Mouse (Mus musculus): ENCODE results near the gene Pirt. TPM values are rescaled to one million over a fixed set of nuclear protein-coding genes. Genes with fewer than 3 reads are reported as not detected.
A peak's percentile ranks its signal among the peaks of the same experiment; 100 is the strongest.

The Pirt gene
- 1 to 10 TPM; 1.4 to 1.9 TPM for total RNA-seq (2021)

DNA sequence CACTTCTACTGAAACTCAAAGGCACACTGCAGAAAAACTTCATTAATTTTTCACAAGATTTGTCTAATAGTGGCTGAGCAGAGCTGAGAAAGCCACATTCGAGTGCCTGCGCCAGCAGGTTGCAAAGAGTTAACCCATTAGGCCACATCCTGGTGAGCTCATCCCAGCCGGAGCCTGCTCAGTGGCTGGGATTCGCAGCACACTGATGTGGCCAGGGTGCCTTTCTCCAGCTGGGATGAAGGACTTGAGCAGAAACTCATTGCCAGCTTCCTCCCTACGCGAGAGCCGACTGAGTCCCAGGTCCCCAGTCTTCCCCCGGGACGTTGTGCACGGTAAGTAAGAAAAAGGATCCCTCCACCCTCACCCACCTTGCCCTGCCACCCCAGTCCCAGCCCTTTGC is at the start of gene Pirt:
Pirt (plus strand) TSS at position 171 of the 400 bp plus-strand sequence.
- DNase-seq (ENCODE audit: extremely low spot score in 1 of 2, low spot score in 1 of 2): no peak

- peak in 1 of 2 experiments; percentile 9 for DNase-seq (ENCODE audit: extremely low spot score in 1 of 2, low spot score in 1 of 2)
Observed at GRCm38 (mm10) chr11:66871701-66872100, 40.1 kb upstream of the Pirt start.

DNA sequence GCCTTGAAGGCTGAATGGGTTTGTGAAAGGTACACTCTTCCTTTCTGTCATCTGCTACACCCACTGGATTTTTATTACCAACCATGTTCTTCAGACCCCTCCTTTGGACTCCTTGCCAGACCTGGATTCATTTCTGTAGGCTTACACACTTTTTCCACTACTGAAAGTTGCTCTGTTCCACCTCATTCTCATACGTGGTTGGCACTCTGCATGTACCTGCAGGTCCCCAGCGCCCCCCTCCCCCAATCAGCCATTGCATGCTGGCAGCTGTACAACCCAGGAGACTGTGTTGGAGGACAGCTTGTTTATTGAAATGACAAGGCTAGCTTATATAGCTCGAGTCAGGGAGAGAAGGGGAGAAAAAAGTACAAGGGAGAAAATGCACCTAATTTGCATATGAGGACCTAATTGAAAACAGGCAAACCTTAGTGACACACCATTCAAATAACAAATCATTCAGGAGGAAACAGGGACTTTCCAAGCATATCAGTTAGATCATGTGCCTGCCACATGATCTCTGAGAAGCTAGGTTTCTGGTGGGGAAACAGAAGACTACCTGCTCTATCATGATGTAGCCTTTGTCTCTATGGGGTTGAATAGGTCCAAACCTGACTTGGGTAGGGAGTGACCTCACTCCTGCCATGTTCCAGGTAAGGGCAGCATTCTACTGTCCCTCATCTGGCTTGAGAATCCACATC is 38.9 kb upstream of the Pirt start:
- DNase-seq (ENCODE audit: extremely low spot score in 1 of 2, low spot score in 1 of 2): no peak

- DNase-seq (ENCODE audit: extremely low spot score in 1 of 2, low spot score in 1 of 2): no peak
Observed at GRCm38 (mm10) chr11:66881291-66881690, 30.5 kb upstream of the Pirt start.

GRCm38 (mm10) chr11:66882224-66883040 is 29.3 kb upstream of the Pirt start:
- DNase-seq (ENCODE audit: extremely low spot score in 1 of 2, low spot score in 1 of 2): no peak

- no peak for DNase-seq (ENCODE audit: extremely low spot score in 1 of 2, low spot score in 1 of 2)
Observed at GRCm38 (mm10) chr11:66892536-66892935, 19.2 kb upstream of the Pirt start.

DNA sequence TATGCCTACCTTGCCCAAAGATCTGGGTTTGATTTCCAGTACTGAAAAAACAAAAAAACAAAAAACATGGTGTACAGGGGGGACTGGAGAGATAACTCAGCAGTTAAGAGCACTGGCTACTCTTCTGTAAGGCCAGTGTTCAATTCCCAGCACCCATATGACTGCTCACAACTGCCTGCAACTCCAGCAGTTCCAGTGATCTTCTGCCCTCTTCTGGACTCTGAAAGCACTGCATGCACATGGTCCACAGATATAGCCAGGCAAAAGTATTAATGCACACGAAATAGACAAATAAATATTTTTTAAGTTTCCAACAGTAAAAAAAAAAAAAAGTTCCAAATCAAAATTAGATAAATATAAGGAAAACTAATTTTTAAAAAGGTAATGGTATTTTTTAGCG is 13.0 kb upstream of the Pirt start:
- no peak for DNase-seq (ENCODE audit: extremely low spot score in 1 of 2, low spot score in 1 of 2)

- DNase-seq (ENCODE audit: extremely low spot score in 1 of 2, low spot score in 1 of 2): peak; percentile 59 to 88
Observed at GRCm38 (mm10) chr11:66899426-66899825, 12.4 kb upstream of the Pirt start.

- DNase-seq (ENCODE audit: extremely low spot score in 1 of 2, low spot score in 1 of 2): no peak
Observed at GRCm38 (mm10) chr11:66902801-66903200, 9.0 kb upstream of the Pirt start.

GRCm38 (mm10) chr11:66905617-66906384 is 6.0 kb upstream of the Pirt start:
- peak; percentile 57 to 68 for DNase-seq (ENCODE audit: extremely low spot score in 1 of 2, low spot score in 1 of 2)

DNA sequence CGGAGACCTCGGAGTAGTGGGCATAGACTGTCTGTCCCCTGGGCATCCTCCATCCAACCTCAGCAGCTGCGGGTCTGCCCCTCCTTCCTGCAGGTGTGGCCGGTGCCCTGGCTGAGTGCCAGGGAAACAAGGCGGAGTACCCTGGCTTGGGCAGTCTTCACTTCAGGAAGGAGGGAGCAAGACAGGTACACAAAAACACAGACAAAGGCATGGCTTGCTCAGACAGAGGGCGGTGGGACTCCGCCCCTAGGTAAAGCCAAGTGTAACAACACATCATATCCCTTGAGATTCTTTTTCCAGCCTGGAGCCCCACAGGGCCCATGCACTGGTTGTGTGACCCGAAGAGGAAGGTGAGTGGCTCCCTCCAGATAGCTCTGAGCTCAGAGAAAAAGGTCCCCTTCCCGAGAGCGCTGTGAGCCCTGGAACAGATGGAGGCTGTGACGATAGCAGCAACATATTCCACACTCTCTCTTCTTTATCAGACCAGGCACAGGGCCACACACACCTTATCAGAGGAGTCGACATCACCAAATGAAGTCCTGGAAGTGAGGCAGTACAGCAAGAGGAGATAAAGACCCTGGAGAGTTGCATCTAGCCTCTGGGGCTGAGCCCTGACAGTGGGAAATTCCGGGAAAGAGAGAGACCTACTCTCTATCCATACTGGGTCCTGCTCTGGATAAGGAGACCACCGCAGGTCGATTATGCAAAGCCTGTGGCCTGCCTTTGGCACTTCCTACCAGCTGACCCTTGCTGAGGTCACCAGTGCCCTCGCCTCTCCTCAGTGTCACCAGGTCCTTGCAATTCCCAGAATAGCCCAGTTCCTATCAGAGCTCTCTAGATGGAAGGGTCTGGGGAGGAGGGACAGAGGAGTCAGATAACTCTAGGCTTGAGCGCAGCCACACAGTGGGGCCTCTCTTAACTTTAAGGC is 1.0 kb downstream of the Pirt start:
- no peak for DNase-seq (ENCODE audit: extremely low spot score in 1 of 2, low spot score in 1 of 2)

DNA sequence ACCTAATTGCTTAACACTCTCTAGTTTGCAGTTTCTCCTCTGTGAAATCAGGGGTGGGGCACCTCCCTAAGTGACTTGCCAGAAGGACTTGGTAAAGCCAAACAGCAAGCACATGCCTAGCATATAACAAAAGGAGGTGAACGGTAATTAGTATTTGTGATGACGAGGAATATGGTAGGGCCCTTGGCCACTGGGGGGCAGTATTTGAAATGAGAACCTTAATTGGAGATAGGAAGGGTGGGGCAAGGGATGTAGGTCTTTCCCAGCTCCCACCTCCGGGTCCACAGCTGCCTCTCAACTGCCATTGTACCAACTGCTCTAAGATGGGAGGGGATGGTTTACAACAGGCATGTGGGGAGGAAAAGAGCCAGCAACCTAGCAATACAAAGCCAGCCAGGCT is 2.5 kb downstream of the Pirt start:
- peak; percentile 19 to 61 for DNase-seq (ENCODE audit: extremely low spot score in 1 of 2, low spot score in 1 of 2)

DNA sequence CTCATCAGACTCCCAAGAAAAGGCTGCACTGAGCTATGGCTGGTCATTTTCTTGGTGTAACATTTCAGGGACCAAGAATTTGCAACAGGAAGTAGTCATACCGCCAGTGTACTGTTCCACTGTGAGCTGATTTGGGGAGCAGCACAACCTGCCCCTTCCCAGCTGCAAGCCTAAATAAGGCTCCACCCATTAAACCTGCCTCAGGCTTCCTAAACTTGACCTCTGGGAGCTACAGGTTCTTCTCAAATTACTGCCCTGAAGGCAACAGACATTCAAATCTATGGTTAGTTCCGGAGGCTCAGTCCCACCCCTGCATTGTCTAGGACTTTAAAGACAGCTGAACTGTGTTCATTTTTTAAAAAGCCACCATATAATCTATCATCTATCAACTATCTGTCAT is 8.2 kb downstream of the Pirt start:
- no peak for DNase-seq (ENCODE audit: extremely low spot score in 1 of 2, low spot score in 1 of 2)

DNA sequence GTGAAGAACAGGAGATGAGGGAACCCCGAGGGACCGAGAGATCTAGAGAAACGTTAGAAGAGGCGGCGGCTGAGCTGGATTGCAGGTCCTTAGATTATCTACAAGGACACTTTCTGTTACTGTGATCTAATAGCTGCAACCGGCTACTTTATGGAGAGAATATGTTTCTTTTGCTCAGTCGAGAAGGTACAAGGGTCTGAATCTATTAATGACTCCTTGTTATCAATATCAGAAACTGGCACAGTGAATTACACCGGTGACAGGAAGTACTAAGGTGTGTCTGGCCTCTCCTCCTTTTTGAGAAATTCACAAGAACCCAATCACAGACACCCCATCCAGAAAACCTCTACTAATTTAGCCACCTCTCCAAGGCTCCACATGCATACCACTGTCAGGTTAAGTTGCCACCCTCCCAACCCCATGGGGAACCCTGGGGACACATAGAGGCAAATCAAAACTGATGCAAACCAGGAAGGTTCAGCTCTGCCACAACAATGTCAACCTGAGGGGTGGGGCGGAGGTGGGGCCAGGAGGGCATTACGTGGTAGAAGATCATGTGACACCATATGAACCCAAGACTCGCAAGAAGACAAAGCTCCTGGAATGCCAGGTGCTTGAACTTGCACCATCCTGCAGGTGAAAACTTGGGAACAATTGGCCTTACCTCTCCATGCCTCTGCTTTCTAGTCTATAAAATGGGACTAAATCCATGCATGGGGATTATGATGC is 12.5 kb downstream of the Pirt start:
- DNase-seq (ENCODE audit: extremely low spot score in 1 of 2, low spot score in 1 of 2): no peak

DNA sequence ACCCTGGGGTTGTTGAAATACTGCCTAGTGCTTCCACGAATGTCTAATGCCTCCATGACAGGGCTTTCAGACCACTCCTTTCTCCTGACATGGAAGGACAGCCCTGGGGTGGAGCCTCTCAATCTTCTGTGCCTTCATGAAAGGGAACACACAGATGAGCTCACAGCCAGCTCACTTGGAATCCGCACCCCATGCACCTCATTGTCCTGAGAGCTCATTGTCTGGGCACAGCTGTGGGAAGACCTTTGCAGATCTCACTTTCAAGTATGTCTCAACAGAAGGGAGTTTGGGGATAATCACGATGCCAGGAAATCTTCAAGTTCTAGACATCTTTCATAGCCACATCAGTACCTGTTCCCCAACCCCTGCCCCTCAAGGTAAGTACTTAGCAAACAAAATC is 16.5 kb downstream of the Pirt start:
- DNase-seq (ENCODE audit: extremely low spot score in 1 of 2, low spot score in 1 of 2): no peak

- no peak for DNase-seq (ENCODE audit: extremely low spot score in 1 of 2, low spot score in 1 of 2)
Observed at GRCm38 (mm10) chr11:66932827-66933599, 21.2 kb downstream of the Pirt start.

- DNase-seq (ENCODE audit: extremely low spot score in 1 of 2, low spot score in 1 of 2): no peak
Observed at GRCm38 (mm10) chr11:66934428-66935173, 22.8 kb downstream of the Pirt start.

DNA sequence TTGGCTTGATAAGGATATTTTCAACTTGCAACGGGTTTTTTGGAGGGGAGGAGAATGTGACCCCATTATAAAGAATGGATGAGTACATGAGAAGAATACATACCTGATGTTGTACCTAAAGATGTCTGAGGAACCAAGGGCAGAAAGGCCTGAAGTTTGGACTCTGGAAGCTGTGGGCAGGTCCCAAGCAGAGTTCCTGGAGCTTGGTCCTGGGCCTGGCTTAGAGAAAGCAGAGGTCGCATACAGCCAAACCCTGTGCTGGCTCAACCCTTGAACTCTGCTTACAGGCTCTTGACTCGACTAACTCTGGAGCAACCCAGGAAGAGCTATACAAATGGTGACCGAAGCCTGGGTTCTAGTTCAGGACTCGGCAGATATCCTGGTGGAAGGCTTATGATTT is 30.2 kb downstream of the Pirt start:
- no peak for DNase-seq (ENCODE audit: extremely low spot score in 1 of 2, low spot score in 1 of 2)
